Mouse (Mus musculus): Measurements from ENCODE around the gene Mrpl48. TPM values are rescaled to one million over a fixed set of nuclear protein-coding genes. Genes with fewer than 3 reads are reported as not detected.

Mrpl48 gene
- polyA plus RNA-seq, 1 experiment from 2014 or later: 77.3 TPM

- Histone ChIP-seq H3K27ac (no peak overlapping the region; the same call in 1 of the 2 replicates), H3K27me3 (replicated peaks) (no peaks in the 10 kb centered on the region), H3K4me1 (no peaks in the 10 kb centered on the region), H3K4me3 (replicated peaks) (no peak overlapping the region), H3K9ac (no peak overlapping the region), H3K36me3 (no peaks in the 10 kb centered on the region), H3K4me2 (no peak overlapping the region), H3K9me3 (no peaks in the 10 kb centered on the region)
- WGBS: 55% methylated on average over 8 of the region's 8 CpGs
- ATAC-seq (ENCODE audit: insufficient read depth, low FRiP score, low read depth): no peak; the same call in 1 of the 2 replicates
Measured at GRCm38 (mm10) chr7:100524669-100525068, 83.4 kb downstream of the Mrpl48 start.

- H3K4me2 ChIP-seq: no peak overlapping the region
- H3K9ac ChIP-seq: no peak overlapping the region
- H3K4me1 ChIP-seq: no peaks in the 10 kb centered on the region
- H3K4me3 ChIP-seq (replicated peaks): no peak overlapping the region
- no peak for ATAC-seq (ENCODE audit: insufficient read depth, low FRiP score, low read depth)
- H3K27me3 ChIP-seq (replicated peaks): no peaks in the 10 kb centered on the region
- no peaks in the 10 kb centered on the region for H3K9me3 ChIP-seq
- WGBS: 71% methylated on average over 3 of the region's 3 CpGs
- H3K27ac ChIP-seq: no peak overlapping the region
- no peaks in the 10 kb centered on the region for H3K36me3 ChIP-seq
Measured at GRCm38 (mm10) chr7:100522222-100522621, 85.9 kb downstream of the Mrpl48 start.

- Histone ChIP-seq H3K27me3 (replicated peaks) (no peaks in the 10 kb centered on the region), H3K4me3 (replicated peaks) (no peak overlapping the region), H3K4me1 (no peaks in the 10 kb centered on the region), H3K27ac (no peak overlapping the region), H3K9ac (no peak overlapping the region), H3K36me3 (no peaks in the 10 kb centered on the region), H3K4me2 (peak overlapping the region; percentile 37; the same call in 1 of the 2 replicates), H3K9me3 (no peaks in the 10 kb centered on the region)
- WGBS: 22% methylated on average over 10 of the region's 10 CpGs
- ATAC-seq (ENCODE audit: insufficient read depth, low FRiP score, low read depth): peak; percentile 57
Measured at GRCm38 (mm10) chr7:100520663-100521285, 87.3 kb downstream of the Mrpl48 start.

GRCm38 (mm10) chr7:100520204-100520603 is 87.9 kb downstream of the Mrpl48 start:
- whole genome bisulfite sequencing: 55% methylated on average over 7 of the region's 7 CpGs
- peak; percentile 33; the same call in 1 of the 2 replicates for ATAC-seq (ENCODE audit: insufficient read depth, low FRiP score, low read depth)

GRCm38 (mm10) chr7:100514573-100514972 is 93.5 kb downstream of the Mrpl48 start, which contains the start of gene Dnajb13:
TSS of gene Dnajb13 (minus strand) at chr7:100514960.
- Histone ChIP-seq H3K4me3 (replicated peaks) (no peak within 1 kb of the TSS), H3K36me3 (no peaks in the 10 kb centered on the region), H3K27ac (no peak within 1 kb of the TSS), H3K9me3 (no peaks in the 10 kb centered on the region), H3K27me3 (replicated peaks) (no peaks in the 10 kb centered on the region), H3K4me2 (no peak within 1 kb of the TSS), H3K9ac (no peak within 1 kb of the TSS), H3K4me1 (0 out of 2 replicates have a peak, but pooled peaks cover 4% of the 10 kb centered on the region)
- 50% methylated on average over 11 of the region's 11 CpGs for WGBS
- ATAC-seq (ENCODE audit: insufficient read depth, low FRiP score, low read depth): no peak

More at GRCm38 (mm10) chr7:100520204-100520603, 87.9 kb downstream of the Mrpl48 start:
- Histone ChIP-seq H3K4me2 (no peak overlapping the region), H3K9ac (no peak overlapping the region), H3K9me3 (no peaks in the 10 kb centered on the region), H3K36me3 (no peaks in the 10 kb centered on the region), H3K27ac (no peak overlapping the region), H3K4me3 (replicated peaks) (no peak overlapping the region), H3K27me3 (replicated peaks) (no peaks in the 10 kb centered on the region), H3K4me1 (no peaks in the 10 kb centered on the region)

GRCm38 (mm10) chr7:100511602-100512001 is 96.5 kb downstream of the Mrpl48 start:
- ATAC-seq (ENCODE audit: insufficient read depth, low FRiP score, low read depth): no peak
- no peak overlapping the region for H3K27ac ChIP-seq
- no peak overlapping the region for H3K4me2 ChIP-seq
- 0 out of 2 replicates have a peak, but pooled peaks cover 4% of the 10 kb centered on the region for H3K4me1 ChIP-seq
- 66% methylated on average over 8 of the region's 8 CpGs for WGBS
- no peak overlapping the region for H3K9ac ChIP-seq
- no peaks in the 10 kb centered on the region for H3K36me3 ChIP-seq
- H3K9me3 ChIP-seq: no peaks in the 10 kb centered on the region
- H3K4me3 ChIP-seq (replicated peaks): no peak overlapping the region
- H3K27me3 ChIP-seq (replicated peaks): no peaks in the 10 kb centered on the region

GRCm38 (mm10) chr7:100508670-100509069 is 99.4 kb downstream of the Mrpl48 start:
- ATAC-seq (ENCODE audit: insufficient read depth, low FRiP score, low read depth): no peak
- H3K4me2 ChIP-seq: no peak overlapping the region
- WGBS: 54% methylated on average over 3 of the region's 3 CpGs

GRCm38 (mm10) chr7:100506494-100506893 is 101.6 kb downstream of the Mrpl48 start:
- no peak overlapping the region for H3K4me2 ChIP-seq
- no peak overlapping the region for H3K9ac ChIP-seq
- H3K9me3 ChIP-seq: no peaks in the 10 kb centered on the region
- ATAC-seq (ENCODE audit: insufficient read depth, low FRiP score, low read depth): no peak
- H3K27ac ChIP-seq: no peak overlapping the region
- no peak overlapping the region for H3K4me3 ChIP-seq (replicated peaks)
- no peaks in the 10 kb centered on the region for H3K27me3 ChIP-seq (replicated peaks)
- 68% methylated on average over 4 of the region's 4 CpGs for WGBS
- H3K36me3 ChIP-seq: no peaks in the 10 kb centered on the region
- 0 out of 2 replicates have a peak, but pooled peaks cover 6% of the 10 kb centered on the region for H3K4me1 ChIP-seq

More at GRCm38 (mm10) chr7:100508670-100509069, 99.4 kb downstream of the Mrpl48 start:
- Histone ChIP-seq H3K4me3 (replicated peaks) (no peak overlapping the region), H3K27ac (no peak overlapping the region), H3K9ac (no peak overlapping the region), H3K27me3 (replicated peaks) (no peaks in the 10 kb centered on the region), H3K4me1 (0 out of 2 replicates have a peak, but pooled peaks cover 2% of the 10 kb centered on the region), H3K36me3 (no peaks in the 10 kb centered on the region), H3K9me3 (no peaks in the 10 kb centered on the region)

GRCm38 (mm10) chr7:100504740-100505487 is 103.2 kb downstream of the Mrpl48 start:
- WGBS: 76% methylated on average over 13 of the region's 13 CpGs
- Histone ChIP-seq H3K27ac (no peak overlapping the region), H3K4me3 (replicated peaks) (no peak overlapping the region), H3K4me2 (no peak overlapping the region), H3K9ac (no peak overlapping the region), H3K9me3 (no peaks in the 10 kb centered on the region), H3K27me3 (replicated peaks) (no peaks in the 10 kb centered on the region), H3K4me1 (0 out of 2 replicates have a peak, but pooled peaks cover 6% of the 10 kb centered on the region), H3K36me3 (0 out of 2 replicates have a peak, but pooled peaks cover 1% of the 10 kb centered on the region)
- no peak for ATAC-seq (ENCODE audit: insufficient read depth, low FRiP score, low read depth)

- H3K4me1 ChIP-seq: 0 out of 2 replicates have a peak, but pooled peaks cover 6% of the 10 kb centered on the region
- H3K9me3 ChIP-seq: no peaks in the 10 kb centered on the region
- H3K27me3 ChIP-seq (replicated peaks): no peaks in the 10 kb centered on the region
- no peak overlapping the region for H3K27ac ChIP-seq
- H3K9ac ChIP-seq: no peak overlapping the region
- peaks cover 16% of the 10 kb centered on the region for H3K36me3 ChIP-seq
- H3K4me2 ChIP-seq: no peak overlapping the region
- 77% methylated on average over 5 of the region's 5 CpGs for WGBS
- no peak overlapping the region for H3K4me3 ChIP-seq (replicated peaks)
- no peak for ATAC-seq (ENCODE audit: insufficient read depth, low FRiP score, low read depth)
Measured at GRCm38 (mm10) chr7:100503076-100503475, 105.0 kb downstream of the Mrpl48 start.

GRCm38 (mm10) chr7:100502374-100502922 is 105.7 kb downstream of the Mrpl48 start:
- H3K9me3 ChIP-seq: no peaks in the 10 kb centered on the region
- 70% methylated on average over 7 of the region's 7 CpGs for WGBS
- no peaks in the 10 kb centered on the region for H3K27me3 ChIP-seq (replicated peaks)
- 0 out of 2 replicates have a peak, but pooled peaks cover 6% of the 10 kb centered on the region for H3K4me1 ChIP-seq
- no peak for ATAC-seq (ENCODE audit: insufficient read depth, low FRiP score, low read depth)
- H3K4me3 ChIP-seq (replicated peaks): no peak overlapping the region
- H3K4me2 ChIP-seq: no peak overlapping the region
- no peak overlapping the region for H3K27ac ChIP-seq
- H3K9ac ChIP-seq: no peak overlapping the region
- peaks cover 19% of the 10 kb centered on the region for H3K36me3 ChIP-seq
